Mouse (Mus musculus): ENCODE measurements around the gene Csnk2b. TPM values are rescaled to one million over a fixed set of nuclear protein-coding genes. Genes with fewer than 3 reads are reported as not detected.

The Csnk2b gene
- polyA plus RNA-seq, 1 experiment = 297 TPM

DNA sequence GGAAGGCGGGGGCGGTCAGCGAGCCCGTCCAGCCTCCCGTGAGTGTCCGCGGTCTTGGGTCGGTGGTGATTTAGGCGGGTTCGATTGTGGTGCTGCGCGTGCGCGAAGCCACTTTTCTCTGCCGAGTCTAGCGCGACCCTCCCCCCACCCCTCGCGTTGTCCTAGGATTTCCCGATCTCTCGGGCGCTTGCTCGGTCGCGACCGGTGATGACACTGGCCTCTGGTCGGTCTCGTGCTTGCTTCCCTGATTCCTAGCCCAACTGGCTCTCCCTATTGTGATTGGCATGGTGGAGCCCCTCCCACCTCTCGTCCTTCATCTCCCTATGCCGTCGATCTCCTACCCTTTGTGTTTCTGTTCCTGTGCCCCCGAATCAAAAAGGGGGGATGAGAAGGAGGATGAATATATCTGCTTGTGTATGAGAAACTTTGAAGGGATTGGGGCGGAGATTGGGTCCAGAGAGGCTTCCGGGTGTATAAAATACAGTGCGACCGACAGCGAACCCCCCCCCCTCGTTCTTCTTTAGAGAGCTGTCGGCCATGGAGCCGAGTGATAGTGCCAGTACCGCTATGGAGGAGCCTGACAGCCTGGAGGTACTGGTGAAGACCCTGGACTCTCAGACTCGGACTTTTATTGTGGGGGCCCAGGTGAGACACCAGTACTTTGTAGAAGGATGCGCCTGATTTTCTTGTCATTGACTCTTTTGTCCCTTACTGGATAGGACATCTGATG lies 13.9 kb upstream of the Csnk2b start:
- Histone ChIP-seq H3K4me1 (ENCODE audit: control insufficient read depth, insufficient read depth, low read length) (peaks cover 11% of the 10 kb centered on the region), H3K4me3 (replicated peaks; ENCODE audit: extremely low read depth, low read depth, low read length) (peak overlapping the region; percentile 99)
- TF ChIP-seq POLR2A (IDR thresholded peaks at IDR 0.05; ENCODE audit: borderline replicate concordance, extremely low read depth, low read depth, low read length) = no peak
- TF ChIP-seq CTCF (IDR thresholded peaks at IDR 0.05; ENCODE audit: insufficient read depth, low read length) = no peak
- under 1% methylated on average over 43 of the region's 43 CpGs for WGBS
- no peak for DNase-seq

DNA sequence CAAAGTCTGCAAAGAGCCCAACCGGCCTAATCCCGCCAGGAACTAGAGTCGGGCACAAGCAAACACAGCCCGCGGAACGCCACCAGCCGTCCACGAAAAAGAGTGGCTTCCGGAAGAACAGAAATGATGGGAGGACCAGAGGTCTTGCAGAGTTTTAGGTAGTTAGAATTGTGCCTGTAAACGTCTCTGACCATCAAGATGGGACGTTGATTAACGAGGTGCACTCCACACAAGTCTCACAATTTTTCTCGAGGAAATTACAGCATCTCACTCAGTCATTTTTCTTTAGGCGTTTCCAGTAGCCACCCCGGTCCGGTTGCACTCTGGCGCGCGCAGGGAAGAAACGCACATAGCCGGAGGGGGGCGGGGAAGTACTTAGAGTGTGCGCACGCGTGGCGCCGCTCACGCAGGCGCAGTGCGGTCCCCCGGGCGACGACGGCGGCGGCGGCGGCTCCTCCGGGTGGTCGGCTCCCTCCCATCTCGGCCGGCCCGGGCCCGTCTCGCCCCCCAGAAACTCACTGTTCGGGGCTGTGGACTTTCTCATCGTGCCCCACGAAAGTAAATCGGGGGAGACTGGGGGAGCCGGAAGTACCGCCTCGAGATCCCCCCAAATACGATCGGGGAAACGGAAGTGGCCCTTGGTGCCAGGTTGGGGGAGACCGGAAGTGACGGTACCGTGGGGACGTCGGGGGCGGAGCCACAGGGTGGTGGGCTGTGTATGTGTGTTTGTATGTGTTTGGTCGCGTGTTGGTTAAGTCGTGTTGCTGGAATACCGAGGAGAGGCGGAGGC lies 13.1 kb upstream of the Csnk2b start, which contains the start of gene Bag6:
Bag6 (plus strand) TSS at position 378 of the 790 bp plus-strand sequence.
- H3K4me3 ChIP-seq (replicated peaks; ENCODE audit: extremely low read depth, low read depth, low read length) = peak within 1 kb of the TSS; percentile 99
- under 1% methylated on average over 66 of the region's 66 CpGs for WGBS
- peak; percentile 68; the same call in 1 of the 2 replicates for TF ChIP-seq POLR2A (IDR thresholded peaks at IDR 0.05; ENCODE audit: borderline replicate concordance, extremely low read depth, low read depth, low read length)
- no peak for TF ChIP-seq CTCF (IDR thresholded peaks at IDR 0.05; ENCODE audit: insufficient read depth, low read length)
- peak; percentile 97 for DNase-seq
- peaks cover 7% of the 10 kb centered on the region for H3K4me1 ChIP-seq (ENCODE audit: control insufficient read depth, insufficient read depth, low read length)

DNA sequence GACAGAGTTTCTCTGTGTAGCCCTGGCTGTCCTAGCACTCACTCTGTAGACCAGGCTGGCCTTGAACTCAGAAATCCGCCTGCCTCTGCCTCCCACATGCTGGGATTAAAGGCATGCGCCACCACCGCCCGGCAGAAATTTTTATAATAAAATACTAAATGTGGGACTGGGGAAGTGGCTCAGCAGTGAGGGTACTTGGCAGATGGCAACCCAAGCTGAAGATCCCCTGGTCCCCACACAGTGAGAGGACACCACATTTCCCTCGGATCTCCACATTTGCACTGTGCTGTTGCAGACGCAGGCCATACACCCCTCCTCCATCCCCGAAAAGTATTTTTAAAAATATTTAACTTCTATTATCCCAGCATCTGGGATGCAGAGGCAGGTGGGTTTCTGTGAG lies 11.7 kb upstream of the Csnk2b start:
- Histone ChIP-seq H3K4me1 (ENCODE audit: control insufficient read depth, insufficient read depth, low read length) (peaks cover 7% of the 10 kb centered on the region), H3K4me3 (replicated peaks; ENCODE audit: extremely low read depth, low read depth, low read length) (no peak overlapping the region)
- TF ChIP-seq POLR2A (IDR thresholded peaks at IDR 0.05; ENCODE audit: borderline replicate concordance, extremely low read depth, low read depth, low read length) = no peak
- TF ChIP-seq CTCF (IDR thresholded peaks at IDR 0.05; ENCODE audit: insufficient read depth, low read length) = no peak
- 89% methylated on average over 7 of the region's 7 CpGs for WGBS
- DNase-seq = no peak

DNA sequence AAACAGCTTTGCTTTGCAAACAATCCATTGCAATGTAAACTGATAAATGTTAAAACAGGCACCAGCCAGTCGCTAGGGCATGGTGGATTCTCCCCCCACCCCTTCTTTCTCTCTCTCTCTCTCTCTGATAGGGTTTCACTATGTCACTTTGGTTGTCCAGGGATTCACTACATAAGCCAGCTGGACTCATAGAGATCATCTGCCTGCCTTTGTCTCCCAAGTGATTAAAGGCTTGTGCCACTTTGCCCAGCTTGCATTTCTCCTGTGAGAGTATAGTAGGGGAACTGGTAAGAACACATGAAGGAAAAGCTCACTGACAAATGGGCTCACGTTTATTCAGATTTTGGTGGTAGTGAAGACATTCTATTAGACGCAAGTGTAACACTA lies 10.3 kb upstream of the Csnk2b start:
- TF ChIP-seq CTCF (IDR thresholded peaks at IDR 0.05; ENCODE audit: insufficient read depth, low read length) (no peak), POLR2A (IDR thresholded peaks at IDR 0.05; ENCODE audit: borderline replicate concordance, extremely low read depth, low read depth, low read length) (no peak)
- 56% methylated on average over 3 of the region's 3 CpGs for WGBS
- DNase-seq = no peak
- peaks cover 13% of the 10 kb centered on the region for H3K4me1 ChIP-seq (ENCODE audit: control insufficient read depth, insufficient read depth, low read length)
- no peak overlapping the region for H3K4me3 ChIP-seq (replicated peaks; ENCODE audit: extremely low read depth, low read depth, low read length)

- WGBS = 78% methylated on average over 15 of the region's 15 CpGs
- H3K4me3 ChIP-seq (replicated peaks; ENCODE audit: extremely low read depth, low read depth, low read length) = no peak within 1 kb of the TSS
- no peak for DNase-seq
- peaks cover 16% of the 10 kb centered on the region for H3K4me1 ChIP-seq (ENCODE audit: control insufficient read depth, insufficient read depth, low read length)
- TF ChIP-seq POLR2A (IDR thresholded peaks at IDR 0.05; ENCODE audit: borderline replicate concordance, extremely low read depth, low read depth, low read length) (no peak), CTCF (IDR thresholded peaks at IDR 0.05; ENCODE audit: insufficient read depth, low read length) (no peak)
Observed at GRCm38 (mm10) chr17:35131500-35132173, 9.8 kb upstream of the Csnk2b start, which contains the start of gene Apom. Apom (minus strand) TSS chr17:35132050.

- DNase-seq = no peak
- Histone ChIP-seq H3K4me1 (ENCODE audit: control insufficient read depth, insufficient read depth, low read length) (peaks cover 11% of the 10 kb centered on the region), H3K4me3 (replicated peaks; ENCODE audit: extremely low read depth, low read depth, low read length) (no peak overlapping the region)
- TF ChIP-seq POLR2A (IDR thresholded peaks at IDR 0.05; ENCODE audit: borderline replicate concordance, extremely low read depth, low read depth, low read length) (no peak), CTCF (IDR thresholded peaks at IDR 0.05; ENCODE audit: insufficient read depth, low read length) (no peak)
- 88% methylated on average over 8 of the region's 8 CpGs for WGBS
Observed at GRCm38 (mm10) chr17:35131038-35131437, 9.2 kb upstream of the Csnk2b start.

- 58% methylated on average over 11 of the region's 11 CpGs for WGBS
Observed at GRCm38 (mm10) chr17:35128996-35129395, 7.1 kb upstream of the Csnk2b start.

GRCm38 (mm10) chr17:35127017-35127416 lies 5.2 kb upstream of the Csnk2b start:
- peaks cover 16% of the 10 kb centered on the region for H3K4me1 ChIP-seq (ENCODE audit: control insufficient read depth, insufficient read depth, low read length)
- no peak for TF ChIP-seq POLR2A (IDR thresholded peaks at IDR 0.05; ENCODE audit: borderline replicate concordance, extremely low read depth, low read depth, low read length)
- TF ChIP-seq CTCF (IDR thresholded peaks at IDR 0.05; ENCODE audit: insufficient read depth, low read length) = no peak
- peak overlapping the region; percentile 69 for H3K4me3 ChIP-seq (replicated peaks; ENCODE audit: extremely low read depth, low read depth, low read length)
- no peak for DNase-seq
- 44% methylated on average over 13 of the region's 13 CpGs for WGBS

More at GRCm38 (mm10) chr17:35128996-35129395, 7.1 kb upstream of the Csnk2b start:
- DNase-seq = no peak
- no peak for TF ChIP-seq POLR2A (IDR thresholded peaks at IDR 0.05; ENCODE audit: borderline replicate concordance, extremely low read depth, low read depth, low read length)
- no peak for TF ChIP-seq CTCF (IDR thresholded peaks at IDR 0.05; ENCODE audit: insufficient read depth, low read length)
- no peak overlapping the region for H3K4me3 ChIP-seq (replicated peaks; ENCODE audit: extremely low read depth, low read depth, low read length)
- peaks cover 16% of the 10 kb centered on the region for H3K4me1 ChIP-seq (ENCODE audit: control insufficient read depth, insufficient read depth, low read length)

GRCm38 (mm10) chr17:35126206-35126611 lies 4.4 kb upstream of the Csnk2b start, which contains the start of gene D17H6S53E:
D17H6S53E (plus strand) TSS chr17:35126373.
- Histone ChIP-seq H3K4me1 (ENCODE audit: control insufficient read depth, insufficient read depth, low read length) (peaks cover 16% of the 10 kb centered on the region), H3K4me3 (replicated peaks; ENCODE audit: extremely low read depth, low read depth, low read length) (peak within 1 kb of the TSS; percentile 69)
- 1% methylated on average over 36 of the region's 36 CpGs for WGBS
- peak; percentile 77 for DNase-seq
- TF ChIP-seq POLR2A (IDR thresholded peaks at IDR 0.05; ENCODE audit: borderline replicate concordance, extremely low read depth, low read depth, low read length) (peak; percentile 75), CTCF (IDR thresholded peaks at IDR 0.05; ENCODE audit: insufficient read depth, low read length) (no peak)

All from lung, adult 2 months (tissue).